11 mouse cellular contexts compared by ENCODE assay signal in genomic region chr10:118633429-118633828, GRCm38 (mm10).
DNase-seq lines count a peak whose midpoint lies in the region; ATAC-seq lines count a peak whose summit lies in the region.
"Had no signal": no experiment of that assay in that cellular context is flagged by ENCODE, and none has a peak within 500 bp of the region (broad histone marks: within the 10 kb centered on the region; RNA-seq: fewer than 3 reads in every experiment).

No protein-coding gene starts in this region.

- no peak overlapping the region for H3K27ac ChIP-seq in heart, embryonic 11.5 days (ENCODE audit: low read depth, low read length)
- H3K27ac ChIP-seq in intestine, embryonic 16.5 days (ENCODE audit: low read length), result no peak overlapping the region
- H3K27ac ChIP-seq: hindbrain, embryonic 13.5 days; midbrain, embryonic 15.5 days had no signal

- intact Hi-C loops in left cerebral cortex, postnatal 14 days (cut with DNase I), result no loop called here

- no peak overlapping the region for H3K4me3 ChIP-seq in heart, embryonic 11.5 days (ENCODE audit: low read depth, low read length)
- H3K4me3 ChIP-seq in intestine, embryonic 16.5 days (ENCODE audit: low read length), result no peak overlapping the region
- H3K4me3 ChIP-seq: hindbrain, embryonic 13.5 days; midbrain, embryonic 15.5 days had no signal

- H3K4me2 ChIP-seq in heart, embryonic 11.5 days, result peak overlapping the region; percentile 34; the same call in 1 of the 2 replicates
- no peak overlapping the region for H3K4me2 ChIP-seq in intestine, embryonic 16.5 days (ENCODE audit: low read depth, low read length)
- H3K4me2 ChIP-seq: hindbrain, embryonic 13.5 days; midbrain, embryonic 15.5 days had no signal

- H3K27me3 ChIP-seq in heart, embryonic 11.5 days (ENCODE audit: control insufficient read depth, insufficient read depth, low read length), result no peaks in the 10 kb centered on the region
- H3K27me3 ChIP-seq in intestine, embryonic 16.5 days (replicated peaks; ENCODE audit: control insufficient read depth, insufficient read depth, low read length), result no peaks in the 10 kb centered on the region
- H3K27me3 ChIP-seq: hindbrain, embryonic 13.5 days; midbrain, embryonic 15.5 days had no signal

- H3K36me3 ChIP-seq in heart, embryonic 11.5 days (ENCODE audit: control insufficient read depth, insufficient read depth, low read length), result no peaks in the 10 kb centered on the region
- H3K36me3 ChIP-seq in intestine, embryonic 16.5 days (ENCODE audit: control insufficient read depth, insufficient read depth, low read length), result no peaks in the 10 kb centered on the region
- H3K36me3 ChIP-seq: hindbrain, embryonic 13.5 days; midbrain, embryonic 15.5 days had no signal

- H3K9me3 ChIP-seq in heart, embryonic 11.5 days (replicated peaks; ENCODE audit: control insufficient read depth, low read length), result no peaks in the 10 kb centered on the region
- H3K9me3 ChIP-seq in intestine, embryonic 16.5 days (ENCODE audit: control insufficient read depth, low read length), result 0 out of 2 replicates have a peak, but pooled peaks cover 4% of the 10 kb centered on the region
- H3K9me3 ChIP-seq: hindbrain, embryonic 13.5 days; midbrain, embryonic 15.5 days had no signal

- DNase-seq in heart, adult 8-10 months (ENCODE audit: low spot score), result no peak
- peak; percentile 63 to 71 for DNase-seq in CD8-positive naive resting alpha-beta T cell, adult 2 months (ENCODE audit: low read depth in 2 of 2, low spot score in 2 of 2)
- no peak for DNase-seq in left cerebral cortex, postnatal 14 days (ENCODE audit: low spot score in 2 of 2)
- DNase-seq in adipocyte (ENCODE audit: low spot score), result no peak
- no peak for DNase-seq in neural tube, embryonic 10.5 days (ENCODE audit: extremely low spot score, low spot score)
- DNase-seq: gastrocnemius, postnatal 10 days had no signal

- ATAC-seq in heart, embryonic 11.5 days (replicated peaks; ENCODE audit: insufficient number of reproducible peaks, low FRiP score, low TSS enrichment), result no peak
- ATAC-seq in intestine, embryonic 16.5 days, result peak; percentile 84
- ATAC-seq in megakaryocyte-erythroid progenitor cell, adult 5-6 weeks (replicated peaks; ENCODE audit: low FRiP score, low TSS enrichment, poor library complexity, severe bottlenecking), result peak; percentile 99
- ATAC-seq: midbrain, embryonic 15.5 days had no signal

- 22% methylated on average over 7 of the region's 7 CpGs for WGBS in heart, embryonic 11.5 days (ENCODE audit: insufficient replicate concordance)
- 40% methylated on average over 7 of the region's 7 CpGs for WGBS in intestine, embryonic 16.5 days

- no peak overlapping the region for H3K9ac ChIP-seq in heart, embryonic 11.5 days (ENCODE audit: low read depth, low read length)
- H3K9ac ChIP-seq in intestine, embryonic 16.5 days (ENCODE audit: low read depth, low read length), result no peak overlapping the region
- H3K9ac ChIP-seq: hindbrain, embryonic 13.5 days; midbrain, embryonic 15.5 days had no signal

- peaks cover 6% of the 10 kb centered on the region; the same call in 1 of the 2 replicates for H3K4me1 ChIP-seq in heart, embryonic 11.5 days (ENCODE audit: control insufficient read depth, insufficient read depth, low read length)
- 0 out of 2 replicates have a peak, but pooled peaks cover 2% of the 10 kb centered on the region for H3K4me1 ChIP-seq in intestine, embryonic 16.5 days (ENCODE audit: control insufficient read depth, insufficient read depth, low read length)
- H3K4me1 ChIP-seq: hindbrain, embryonic 13.5 days; midbrain, embryonic 15.5 days had no signal

Comparison
In these comparisons a context has a peak if more than half of its experiments do, and no peak if none do; other contexts are left out.
1. DNase-seq: peak in CD8-positive naive resting alpha-beta T cell, adult 2 months (2 of 2); none in heart, adult 8-10 months (single experiment), left cerebral cortex, postnatal 14 days (0 of 2), adipocyte (single experiment) and neural tube, embryonic 10.5 days (single experiment).